Mouse (Mus musculus): ENCODE data around the gene Dst.
"Not testable (repeated sequence)": the region's sequence is repeated elsewhere in the genome, so short reads cannot be mapped to it uniquely, and the experiment has no call there.

Gene Dst

GRCm38 (mm10) chr1:34300309-34300980 is 392.4 kb downstream of the Dst start:
- no peak for DNase-seq

- no peak for DNase-seq
Measured at GRCm38 (mm10) chr1:34304227-34304626, 396.2 kb downstream of the Dst start.

GRCm38 (mm10) chr1:34306741-34307140 is 398.7 kb downstream of the Dst start:
- DNase-seq: no peak

- no peak for DNase-seq
Measured at GRCm38 (mm10) chr1:34307191-34307590, 399.2 kb downstream of the Dst start.

GRCm38 (mm10) chr1:34308841-34309240 is 400.8 kb downstream of the Dst start:
- DNase-seq: not testable (repeated sequence)

GRCm38 (mm10) chr1:34309396-34309795 is 401.4 kb downstream of the Dst start:
- DNase-seq: no peak

- DNase-seq: no peak
Measured at GRCm38 (mm10) chr1:34310532-34311250, 402.7 kb downstream of the Dst start.

GRCm38 (mm10) chr1:34312806-34313205 is 404.8 kb downstream of the Dst start:
- no peak for DNase-seq

- no peak for DNase-seq
Measured at GRCm38 (mm10) chr1:34315381-34315780, 407.4 kb downstream of the Dst start.

- DNase-seq: no peak
Measured at GRCm38 (mm10) chr1:34324255-34324654, 416.2 kb downstream of the Dst start.

- no peak for DNase-seq
Measured at GRCm38 (mm10) chr1:34328606-34329005, 420.6 kb downstream of the Dst start.

- DNase-seq: no peak
Measured at GRCm38 (mm10) chr1:34331767-34332166, 423.7 kb downstream of the Dst start.

Data from kidney, postnatal 10 days (tissue).